Mouse (Mus musculus) liver, embryonic 14.5 days (tissue): ENCODE measurements around the gene Pld6.

ENCODE experiments used
- CTCF ChIP-seq: IDR thresholded peaks from 2 replicates; pipeline ENCODE4 v1.5.1; 2016; ENCODE audit warnings: antibody characterized with exemption, low read depth, control low read depth
- EP300 ChIP-seq: IDR thresholded peaks from 2 replicates; pipeline ENCODE4 v1.6.1; 2016; ENCODE audit warnings: antibody characterized with exemption, low read depth

- TF ChIP-seq CTCF (no peak), EP300 (no peak)
Observed at GRCm38 (mm10) chr11:59734335-59734734, 53.1 kb downstream of the Pld6 start.
